Mouse (Mus musculus): ENCODE results near the gene Gm436. TPM values are rescaled to one million over a fixed set of nuclear protein-coding genes. Genes with fewer than 3 reads are reported as not detected.

Gm436 gene
- polyA plus RNA-seq (2016; fragmentation: Nextera tagmentation; extraction: Ambion mirVana): not detected in 2 replicates

DNA sequence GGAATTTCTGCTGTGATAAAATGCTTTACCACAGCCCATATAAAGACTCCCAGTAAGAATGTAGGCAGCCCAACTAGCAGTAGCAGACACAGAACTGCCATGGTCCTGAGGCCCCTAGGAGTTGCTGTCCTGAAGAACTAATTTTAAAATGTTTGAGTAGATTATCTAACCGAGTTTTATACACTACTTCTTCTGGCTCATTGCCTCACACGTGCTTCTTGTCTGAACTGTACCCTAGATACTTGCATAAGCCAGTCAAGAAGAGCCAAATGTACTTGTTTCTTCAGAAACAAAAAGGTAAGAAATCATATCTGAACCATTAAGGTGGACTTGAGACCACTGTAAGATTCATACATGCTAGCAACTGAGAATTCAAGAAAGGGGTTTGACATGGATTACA is at the start of gene Gm436:
TSS of gene Gm436 (minus strand) at position 101 of the 400 bp plus-strand sequence.
- Histone ChIP-seq H3K27ac (no peak within 1 kb of the TSS), H3K9me3 (peaks cover 13% of the 10 kb centered on the region), H3K4me3 (no peak within 1 kb of the TSS), H3K27me3 (ENCODE audit: insufficient read depth, poor library complexity, severe bottlenecking) (no peaks in the 10 kb centered on the region), H3K4me1 (replicated peaks) (no peaks in the 10 kb centered on the region), H3K36me3 (no peaks in the 10 kb centered on the region)
- WGBS: 64% methylated on average over 2 of the region's 2 CpGs
- no peak for DNase-seq (ENCODE audit: low spot score)

DNA sequence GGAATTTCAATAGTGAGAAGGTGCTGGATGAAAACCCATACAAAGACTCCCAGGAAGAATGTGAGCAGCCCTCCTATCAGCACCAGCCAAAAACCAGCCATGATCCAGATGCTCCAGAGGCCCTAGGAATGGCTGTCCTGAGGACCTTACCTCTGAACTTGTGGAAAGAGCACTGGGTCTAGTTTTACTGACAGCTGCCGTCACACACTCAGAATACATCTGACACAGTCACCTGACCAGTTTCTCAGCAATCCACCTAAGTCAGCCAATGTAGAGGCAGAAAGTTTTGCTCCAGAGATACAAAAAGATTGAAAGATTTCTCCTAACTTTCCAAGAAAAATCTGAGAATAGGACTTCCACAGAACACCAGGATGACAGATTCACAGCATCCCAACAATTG is 35.1 kb upstream of the Gm436 start, which contains the start of gene Gm13178:
TSS of gene Gm13178 (minus strand) at position 101 of the 400 bp plus-strand sequence.
- 82% methylated on average over 1 of the region's 1 CpGs for WGBS
- Histone ChIP-seq H3K9me3 (peaks cover 17% of the 10 kb centered on the region), H3K4me3 (no peak within 1 kb of the TSS), H3K27ac (no peak within 1 kb of the TSS), H3K4me1 (replicated peaks) (no peaks in the 10 kb centered on the region), H3K27me3 (ENCODE audit: insufficient read depth, poor library complexity, severe bottlenecking) (no peaks in the 10 kb centered on the region), H3K36me3 (no peaks in the 10 kb centered on the region)
- no peak for DNase-seq (ENCODE audit: low spot score)

DNA sequence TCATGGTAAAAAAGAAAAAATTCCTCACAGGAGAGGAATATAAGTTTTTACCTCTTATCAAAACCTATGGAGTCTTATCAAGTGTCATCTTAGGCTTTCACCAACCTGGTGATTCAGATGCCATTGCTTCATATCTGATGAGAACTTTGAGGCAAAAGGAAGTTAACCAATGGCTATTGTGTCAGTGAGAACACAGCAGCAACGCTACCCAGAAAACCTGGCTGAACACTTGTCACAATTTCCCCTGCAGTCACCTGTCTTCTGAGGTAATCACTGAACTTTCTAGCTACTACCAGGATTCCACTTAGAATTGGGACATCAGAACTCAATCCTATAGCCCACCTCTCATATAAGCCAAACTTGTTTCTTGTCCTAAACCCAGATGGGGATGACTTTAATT is 33.5 kb upstream of the Gm436 start:
- Histone ChIP-seq H3K36me3 (no peaks in the 10 kb centered on the region), H3K27ac (no peak overlapping the region), H3K9me3 (peaks cover 17% of the 10 kb centered on the region), H3K4me1 (replicated peaks) (no peaks in the 10 kb centered on the region), H3K27me3 (ENCODE audit: insufficient read depth, poor library complexity, severe bottlenecking) (no peaks in the 10 kb centered on the region), H3K4me3 (no peak overlapping the region)
- WGBS: 85% methylated on average over 1 of the region's 1 CpGs
- DNase-seq (ENCODE audit: low spot score): no peak

DNA sequence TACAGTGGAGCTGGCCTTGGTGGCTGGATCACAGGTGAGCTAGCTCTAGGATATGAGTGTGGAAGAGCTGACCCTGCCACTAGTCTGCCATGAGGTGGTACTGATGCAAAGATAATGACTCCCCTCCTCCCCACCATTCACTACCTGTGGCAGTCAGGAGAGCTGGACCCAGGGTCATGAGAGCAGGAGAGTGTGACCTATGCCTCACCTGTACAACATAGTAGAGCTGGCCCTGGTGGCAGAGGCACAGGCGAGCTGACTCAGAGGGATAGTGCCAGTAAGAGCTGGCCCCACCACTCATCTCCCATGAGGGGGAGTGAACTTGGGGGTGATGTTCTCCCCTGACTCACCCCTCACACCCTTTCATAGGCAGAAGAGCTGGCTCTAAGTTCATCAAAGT is 32.1 kb upstream of the Gm436 start:
- no peaks in the 10 kb centered on the region for H3K36me3 ChIP-seq
- H3K4me1 ChIP-seq (replicated peaks): no peaks in the 10 kb centered on the region
- WGBS: 83% methylated on average over 1 of the region's 1 CpGs
- no peak for DNase-seq (ENCODE audit: low spot score)
- peaks cover 17% of the 10 kb centered on the region for H3K9me3 ChIP-seq
- H3K27me3 ChIP-seq (ENCODE audit: insufficient read depth, poor library complexity, severe bottlenecking): no peaks in the 10 kb centered on the region
- no peak overlapping the region for H3K27ac ChIP-seq
- no peak overlapping the region for H3K4me3 ChIP-seq

DNA sequence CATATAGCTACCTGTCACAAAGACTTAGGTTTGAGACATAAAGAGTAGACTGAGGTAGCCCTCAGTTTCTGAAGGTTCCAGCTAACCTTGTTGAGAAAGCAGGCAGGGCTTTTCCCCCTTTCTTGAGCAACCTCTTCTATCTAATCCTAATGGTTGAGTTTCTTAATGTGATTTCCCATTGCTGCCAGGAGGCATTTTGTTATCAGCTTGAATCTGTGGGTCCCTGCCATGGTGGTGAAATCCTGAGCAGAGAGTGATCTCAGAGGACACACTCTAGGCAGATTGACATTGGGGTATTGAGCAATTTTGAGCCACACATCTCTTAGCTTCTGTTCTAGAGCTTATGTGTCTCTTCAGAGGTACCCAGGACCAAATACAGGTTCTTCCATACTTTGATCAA is 47.9 kb downstream of the Gm436 start:
- no peak for DNase-seq (ENCODE audit: low spot score)
- Histone ChIP-seq H3K27me3 (ENCODE audit: insufficient read depth, poor library complexity, severe bottlenecking) (no peaks in the 10 kb centered on the region), H3K36me3 (no peaks in the 10 kb centered on the region), H3K4me1 (replicated peaks) (no peaks in the 10 kb centered on the region), H3K27ac (no peak overlapping the region), H3K4me3 (no peak overlapping the region), H3K9me3 (peaks cover 43% of the 10 kb centered on the region)

Other genes starting within 250 kb of the Gm436 start
- 0.16 and 0.47 TPM in 2 replicates for gene 1700012P22Rik, start 247.6 kb downstream of the Gm436 start, polyA plus RNA-seq (2016; fragmentation: Nextera tagmentation; extraction: Ambion mirVana)
- not detected in 2 replicates for gene Gm9944, start 233.1 kb downstream of the Gm436 start, polyA plus RNA-seq (2016; fragmentation: Nextera tagmentation; extraction: Ambion mirVana)
- gene Aadacl3, start 222.6 kb downstream of the Gm436 start, polyA plus RNA-seq (2016; fragmentation: Nextera tagmentation; extraction: Ambion mirVana): not detected in 2 replicates
- not detected in 2 replicates for gene 9430007A20Rik, start 166.5 kb downstream of the Gm436 start, polyA plus RNA-seq (2016; fragmentation: Nextera tagmentation; extraction: Ambion mirVana)
- not detected in 2 replicates for gene Gm13124, start 121.2 kb downstream of the Gm436 start, polyA plus RNA-seq (2016; fragmentation: Nextera tagmentation; extraction: Ambion mirVana)
- gene Aadacl4, start 72.7 kb downstream of the Gm436 start, polyA plus RNA-seq (2016; fragmentation: Nextera tagmentation; extraction: Ambion mirVana): not detected in 2 replicates
- gene Gm13178, start 35.0 kb upstream of the Gm436 start, polyA plus RNA-seq (2016; fragmentation: Nextera tagmentation; extraction: Ambion mirVana): not detected in 2 replicates
- not detected in 2 replicates for gene Gm438, start 100.2 kb upstream of the Gm436 start, polyA plus RNA-seq (2016; fragmentation: Nextera tagmentation; extraction: Ambion mirVana)
- gene Dhrs3, start 206.5 kb upstream of the Gm436 start, polyA plus RNA-seq (2016; fragmentation: Nextera tagmentation; extraction: Ambion mirVana): 11.7 and 11.8 TPM in 2 replicates